Mouse (Mus musculus): ENCODE measurements around the gene Myo1d.

DNA sequence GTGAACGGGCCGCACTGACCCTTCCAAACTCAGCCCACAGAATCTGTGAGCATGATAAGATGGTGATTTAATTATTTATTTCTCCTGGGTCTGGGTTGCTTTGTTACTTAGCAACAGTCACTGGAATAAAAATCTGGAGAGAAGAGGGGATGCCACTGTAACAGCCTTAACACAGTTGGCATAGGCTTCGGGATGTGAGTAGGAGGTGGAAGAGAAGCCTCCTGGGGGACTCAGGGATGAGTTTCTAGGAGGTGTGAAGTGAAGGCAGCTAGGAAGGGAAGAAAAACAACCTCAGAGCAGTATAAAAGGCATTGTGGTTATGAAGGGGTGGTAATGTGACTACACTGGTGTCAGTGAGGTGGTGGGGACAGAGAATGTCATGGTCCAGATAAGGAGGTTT lies 213.5 kb downstream of the Myo1d start:
- TF ChIP-seq CTCF (IDR thresholded peaks at IDR 0.05; ENCODE audit: control insufficient read depth, insufficient read depth, insufficient read length) (no peak), USF1 (IDR thresholded peaks at IDR 0.05; ENCODE audit: low read depth) (no peak), MAX (IDR thresholded peaks at IDR 0.05) (no peak)

Measured in C2C12 (cell line).